Mouse (Mus musculus) liver, embryonic 14.5 days (tissue): Measurements from ENCODE around the gene 4930444G20Rik.

Experiments
- CTCF ChIP-seq: IDR thresholded peaks from 2 replicates; pipeline ENCODE4 v1.5.1; 2016; ENCODE audit warnings: antibody characterized with exemption, low read depth, control low read depth
- EP300 ChIP-seq: IDR thresholded peaks from 2 replicates; pipeline ENCODE4 v1.6.1; 2016; ENCODE audit warnings: antibody characterized with exemption, low read depth

DNA sequence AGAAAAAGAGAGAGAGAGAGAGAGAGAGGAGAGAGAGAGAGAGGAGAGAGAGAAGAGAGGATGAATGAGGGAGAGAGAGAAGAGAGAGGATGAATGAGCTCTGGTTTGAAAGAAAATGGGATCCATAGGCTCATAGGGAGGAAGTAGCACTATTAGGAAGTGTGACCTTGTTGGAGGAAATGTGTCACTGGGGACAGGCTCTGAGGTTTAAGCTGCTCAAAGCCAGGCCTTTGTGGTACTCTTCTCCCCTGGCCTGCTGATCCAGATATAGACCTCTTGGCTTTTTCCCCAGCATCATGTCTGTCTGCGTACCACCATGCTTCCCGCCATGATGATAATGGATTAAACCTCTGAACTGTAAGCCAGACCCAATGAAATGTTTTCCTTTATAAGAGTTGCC is 8.5 kb downstream of the 4930444G20Rik start:
- TF ChIP-seq CTCF (no peak), EP300 (no peak)
